Mouse (Mus musculus): ENCODE measurements around the gene Msl2. TPM values are rescaled to one million over a fixed set of nuclear protein-coding genes. Genes with fewer than 3 reads are reported as not detected.

The Msl2 gene
- polyA plus RNA-seq (2012; rRNA removed), result 18.5 and 24.3 TPM in 2 replicates

DNA sequence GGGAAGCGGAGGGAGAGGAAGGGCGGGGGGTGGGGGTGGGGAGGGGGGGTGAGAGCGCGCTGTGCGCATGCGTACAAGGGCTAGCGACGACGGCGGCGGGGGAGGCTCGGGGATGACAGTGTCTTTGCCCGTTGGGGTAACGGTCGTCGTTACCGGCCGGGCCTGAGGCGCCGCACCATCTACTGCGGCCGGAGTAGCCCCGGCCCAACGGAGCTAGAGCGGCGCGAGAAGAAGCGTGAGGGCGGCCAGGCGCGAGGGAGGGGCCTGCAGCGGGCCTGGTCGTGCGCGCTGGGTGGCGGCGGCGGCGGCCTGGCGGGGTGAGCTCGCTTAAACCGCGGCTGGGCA, at the start of gene Msl2:
Gene Msl2, plus strand, starts transcription at position 115 of the 345 bp plus-strand sequence.
- peak; percentile 78 for DNase-seq (ENCODE audit: low spot score)

DNA sequence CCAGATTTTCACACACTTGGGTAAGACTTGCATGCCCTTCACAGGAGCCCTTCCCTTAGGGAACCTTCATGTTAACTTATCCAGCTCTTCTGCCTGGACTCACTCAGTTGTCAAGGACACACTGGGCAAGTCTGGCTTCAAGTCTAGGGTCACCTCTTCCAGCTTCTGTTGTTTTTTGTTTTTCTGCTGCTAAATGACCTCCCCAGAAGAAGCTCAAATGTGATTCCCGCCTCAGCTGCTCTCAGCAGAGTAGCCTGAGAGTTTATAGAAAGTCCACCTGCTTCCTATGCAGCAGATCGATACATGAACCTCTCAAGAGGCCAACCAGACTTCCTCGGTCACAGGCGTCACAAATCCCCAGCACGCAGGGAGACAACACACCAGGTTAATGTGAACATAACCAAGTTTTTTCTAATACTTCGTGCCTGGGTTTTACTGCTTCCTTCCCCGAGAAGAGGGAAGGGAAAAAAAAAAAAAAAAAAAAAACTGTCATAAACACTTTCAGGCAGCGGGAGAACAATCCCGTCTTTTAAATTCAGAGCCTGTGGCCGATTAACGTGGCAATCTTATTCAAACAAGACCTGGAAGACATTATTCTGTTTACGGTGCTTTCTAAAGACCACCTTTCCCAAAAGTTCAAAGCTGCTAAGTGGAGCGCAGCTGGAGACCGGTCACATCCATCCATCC, 40.0 kb upstream of the Msl2 start:
- no peak for DNase-seq (ENCODE audit: low spot score)

DNA sequence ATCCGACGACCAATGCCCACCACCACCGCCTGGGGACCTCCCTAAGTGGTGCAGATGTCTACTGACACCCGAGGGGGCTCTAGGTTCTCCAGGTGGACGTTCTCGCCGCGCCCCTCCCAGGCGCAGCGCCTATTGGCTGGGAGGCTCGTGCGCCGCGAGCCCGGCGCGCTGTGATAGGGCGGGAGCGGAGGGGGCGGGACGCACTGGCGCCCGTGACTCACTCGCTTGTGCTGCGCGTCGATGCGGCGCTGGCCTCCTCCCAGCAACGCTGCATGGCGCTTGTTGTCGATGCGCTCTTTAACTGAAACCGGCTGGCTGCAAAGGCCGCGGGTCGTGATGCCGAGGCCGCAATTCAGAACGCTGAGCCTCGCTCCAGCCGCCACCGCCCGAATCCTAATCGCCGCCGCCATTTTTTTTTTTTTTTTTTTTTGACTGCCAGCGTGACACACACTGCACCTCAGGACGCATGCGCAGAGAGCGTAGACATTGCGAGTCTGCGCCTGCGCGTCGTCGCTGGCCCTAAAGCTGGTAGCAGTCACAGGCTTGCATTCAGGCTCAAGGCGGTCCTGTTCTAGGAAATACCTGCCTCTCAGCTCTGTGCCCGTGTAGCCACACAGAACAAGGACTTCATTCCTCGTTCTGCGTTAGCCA, 39.3 kb upstream of the Msl2 start, which contains the start of gene Pccb:
Gene Pccb, minus strand, starts transcription at position 451 of the 651 bp plus-strand sequence.
- DNase-seq (ENCODE audit: low spot score), result peak; percentile 90

DNA sequence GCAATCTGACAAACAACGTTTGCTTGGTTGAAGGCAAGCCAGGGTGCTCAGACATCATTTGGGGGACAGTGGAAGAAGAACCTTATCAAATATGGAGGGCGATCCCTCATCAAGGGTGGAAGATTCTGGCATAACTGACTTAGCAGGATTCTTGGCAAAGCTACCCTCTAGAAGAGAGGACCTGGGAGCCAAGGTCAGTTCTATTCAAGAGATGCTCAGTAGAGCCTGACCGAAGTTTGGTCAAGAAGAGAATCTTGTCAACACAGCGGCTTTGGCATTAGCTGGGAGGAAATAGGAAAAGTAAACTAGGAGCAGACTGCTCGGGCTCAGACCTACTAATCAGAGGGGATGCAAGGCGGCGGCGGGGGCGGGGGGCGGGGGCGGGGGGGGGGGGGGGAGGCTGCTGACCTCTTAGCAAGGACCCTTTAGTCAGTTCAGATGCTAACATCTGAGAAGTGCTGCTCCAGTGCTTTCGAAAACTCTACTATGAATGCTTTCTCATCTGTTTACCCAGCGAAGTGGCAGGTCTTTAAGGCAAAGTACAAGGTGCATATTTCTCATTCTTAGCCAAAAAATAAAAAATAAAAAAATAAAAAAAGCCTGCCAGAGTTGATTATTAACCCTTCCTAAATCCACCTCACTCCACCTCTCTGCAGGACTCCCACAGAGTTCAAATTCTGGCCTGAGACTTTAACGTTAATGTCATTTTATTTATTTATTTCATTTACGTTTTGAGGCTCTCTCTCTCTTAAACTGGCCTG, 37.9 kb upstream of the Msl2 start:
- no peak for DNase-seq (ENCODE audit: low spot score)

DNA sequence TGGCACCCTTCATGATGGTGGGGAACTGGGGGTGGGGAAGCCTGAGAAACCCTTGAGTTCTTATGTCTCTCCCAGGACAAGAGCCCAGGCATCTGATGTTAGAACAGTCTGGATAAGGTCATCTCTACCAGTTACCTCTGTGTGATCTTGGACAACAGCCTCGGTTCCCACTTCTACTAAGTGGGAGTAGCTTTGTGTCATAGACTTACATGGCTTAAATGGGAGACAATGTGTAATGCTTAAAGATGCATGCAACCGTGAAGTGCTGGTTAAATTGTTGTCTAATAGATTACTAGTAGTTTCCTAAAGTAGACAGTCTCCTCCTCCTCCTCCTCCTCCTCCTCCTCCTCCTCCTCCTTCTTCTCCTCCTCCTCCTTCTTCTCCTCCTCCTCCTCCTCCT, 37.0 kb upstream of the Msl2 start:
- no peak for DNase-seq (ENCODE audit: low spot score)

DNA sequence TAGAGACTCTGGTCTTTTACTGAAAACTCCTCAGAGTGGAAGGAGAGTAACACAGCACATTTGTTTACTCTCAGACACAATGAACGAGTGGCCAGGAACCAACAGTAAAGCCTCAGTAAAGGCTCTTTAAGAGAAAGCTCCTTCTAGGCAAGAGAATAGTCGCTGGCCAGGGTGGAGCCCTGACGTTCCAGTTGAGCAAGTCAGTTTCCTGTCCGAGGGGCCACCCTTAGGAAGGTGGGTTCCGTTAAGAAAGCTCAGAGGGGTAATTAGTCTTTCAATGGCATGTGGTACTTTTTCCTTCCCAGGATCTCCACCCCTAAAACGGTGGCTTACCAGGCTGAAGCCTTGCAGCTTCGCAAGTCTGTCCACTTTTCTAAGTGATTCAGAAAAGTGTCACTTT, 36.5 kb upstream of the Msl2 start:
- no peak for DNase-seq (ENCODE audit: low spot score)

DNA sequence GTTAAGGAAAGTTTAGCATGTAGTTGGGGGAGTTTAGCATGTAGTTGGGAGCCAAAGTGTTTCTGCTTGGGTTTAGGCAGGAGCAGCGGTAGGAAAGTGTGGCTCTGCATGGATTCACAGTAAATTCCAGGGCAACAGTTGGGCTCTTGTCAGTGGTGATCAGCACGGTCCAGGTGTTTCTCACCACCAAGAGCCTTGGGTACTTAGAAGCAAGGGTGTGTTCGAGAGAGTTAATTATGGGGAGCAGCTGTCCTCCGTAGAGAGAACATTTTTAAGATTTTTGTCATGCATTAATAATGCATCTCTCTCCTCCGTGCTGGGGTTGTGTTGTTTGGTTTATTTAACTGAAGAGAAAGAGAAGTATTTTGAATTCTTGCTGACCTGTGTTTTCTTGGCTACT, 35.3 kb upstream of the Msl2 start:
- DNase-seq (ENCODE audit: low spot score), result no peak

DNA sequence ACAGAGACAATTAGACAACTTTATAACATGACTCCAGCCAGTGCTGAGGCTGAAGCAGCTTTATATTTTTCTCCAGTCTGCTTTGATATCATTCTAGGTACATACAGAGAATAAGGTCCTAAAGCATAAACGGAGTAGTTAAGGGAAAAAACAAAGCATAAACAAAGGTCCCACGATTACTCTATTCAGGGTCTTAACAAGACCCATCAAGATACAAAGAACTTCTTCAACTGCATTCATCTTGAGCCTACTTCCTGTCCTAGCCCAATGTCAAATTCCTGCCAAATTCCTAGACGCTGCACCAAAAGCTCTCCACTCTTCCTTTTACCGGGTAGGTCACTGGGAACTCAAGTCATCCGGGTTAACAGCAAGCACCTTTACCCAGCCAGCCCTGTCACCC, 32.4 kb upstream of the Msl2 start:
- DNase-seq (ENCODE audit: low spot score), result no peak

DNA sequence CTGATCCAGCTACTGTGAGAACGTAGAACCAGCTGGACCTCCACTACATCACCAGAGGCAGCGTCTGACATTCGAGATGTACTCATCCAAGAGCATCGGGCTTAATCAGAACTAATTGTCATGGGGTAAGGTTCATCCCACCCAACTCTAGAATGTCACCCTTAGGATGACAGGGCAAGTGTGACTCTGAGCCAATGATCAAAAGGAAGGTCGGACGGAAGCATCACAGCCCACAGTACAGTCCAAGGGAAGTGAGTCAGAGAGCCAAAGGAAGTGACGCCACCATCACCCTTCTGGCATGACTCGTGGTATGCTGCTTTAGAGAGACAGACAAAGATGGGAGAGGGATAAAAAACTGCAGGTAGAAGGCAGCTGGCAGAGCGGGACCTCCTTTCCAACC, 31.7 kb upstream of the Msl2 start:
- DNase-seq (ENCODE audit: low spot score), result no peak

DNA sequence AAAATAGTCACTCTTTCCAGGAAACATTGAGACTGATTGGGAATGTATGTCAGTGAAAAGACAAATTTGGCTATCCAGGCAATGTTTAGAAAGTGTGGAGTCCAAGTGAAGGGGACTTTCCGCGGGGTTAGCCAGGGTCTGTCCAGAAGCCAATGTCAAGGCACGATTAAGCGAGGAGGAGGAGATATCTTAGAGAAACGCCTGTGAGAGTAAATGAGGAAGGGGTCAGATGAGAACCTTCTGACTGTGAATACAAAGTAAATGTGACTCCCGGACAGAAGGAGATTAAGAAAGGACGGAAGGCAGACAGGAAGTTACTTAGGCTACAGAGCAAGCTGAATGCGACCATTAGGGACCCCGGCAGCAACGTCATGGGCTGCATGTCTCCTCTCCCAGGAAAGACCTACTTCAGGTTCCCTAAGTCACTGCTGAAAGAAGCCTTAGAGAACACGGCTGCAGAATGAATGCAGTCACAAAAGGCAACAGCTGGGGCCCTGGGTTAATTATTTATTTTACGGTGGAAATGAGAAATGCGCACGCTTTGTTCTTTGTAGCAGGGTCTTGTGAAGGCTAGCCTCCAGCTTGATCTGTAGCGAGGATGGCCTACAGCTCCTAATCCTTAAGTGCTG, 28.1 kb upstream of the Msl2 start:
- DNase-seq (ENCODE audit: low spot score), result no peak

DNA sequence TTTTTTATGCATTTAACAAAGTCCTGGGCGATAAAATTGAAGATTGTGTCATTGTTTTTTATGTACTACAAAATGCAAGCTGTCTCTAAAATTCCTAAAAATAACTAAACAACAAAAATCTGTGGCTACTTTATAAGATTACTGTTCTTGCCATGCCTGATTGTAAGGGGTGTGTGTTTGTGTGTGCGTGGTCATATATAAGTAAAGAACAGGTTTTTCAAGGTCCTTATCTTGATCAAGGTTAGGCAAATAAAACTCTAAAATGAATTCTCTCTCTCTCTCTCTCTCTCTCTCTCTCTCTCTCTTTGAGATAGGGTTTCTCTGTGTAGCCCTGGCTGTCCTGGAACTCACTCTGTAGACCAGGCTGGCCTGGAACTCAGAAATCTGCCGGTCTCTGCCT, 21.9 kb upstream of the Msl2 start:
- DNase-seq (ENCODE audit: low spot score), result no peak

DNA sequence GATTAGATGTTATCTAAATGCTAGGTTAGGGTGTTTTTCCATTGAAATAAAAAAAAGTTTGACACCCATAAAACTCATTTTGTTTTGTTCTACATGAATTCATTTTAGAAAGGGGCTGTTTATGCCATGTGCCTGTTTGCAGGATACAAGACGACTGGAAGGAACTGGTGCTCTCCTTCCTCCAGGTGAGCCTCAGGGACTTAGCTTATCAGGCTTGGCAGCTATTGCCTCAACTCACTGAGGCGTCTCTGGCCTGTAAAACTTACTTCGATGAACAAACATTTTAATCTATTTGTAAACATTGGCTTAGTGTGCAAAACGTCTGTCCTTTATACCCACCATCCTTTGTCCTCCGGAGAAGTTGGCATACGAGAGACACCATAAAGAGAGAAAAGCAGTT, 21.2 kb upstream of the Msl2 start:
- DNase-seq (ENCODE audit: low spot score), result no peak

DNA sequence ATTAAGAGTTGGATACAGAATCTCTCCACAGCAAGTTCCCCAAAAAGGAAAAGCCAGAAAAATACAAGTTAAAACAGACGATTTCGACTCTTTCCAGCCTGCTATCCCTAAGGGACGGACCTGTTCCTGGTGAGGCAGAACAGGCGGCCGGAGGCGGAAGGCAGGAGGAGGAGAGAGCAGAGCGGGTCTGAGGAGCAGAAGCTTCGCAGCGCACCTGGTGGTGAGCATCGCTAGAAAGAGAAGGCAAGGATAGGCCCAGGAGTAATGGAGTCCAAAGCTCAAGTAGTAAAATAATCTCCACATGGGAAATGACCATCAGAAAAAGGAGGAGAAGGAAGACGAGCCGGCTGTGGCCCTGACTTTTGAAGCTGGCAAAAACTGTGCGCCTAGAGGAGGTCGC, 20.6 kb upstream of the Msl2 start:
- no peak for DNase-seq (ENCODE audit: low spot score)

DNA sequence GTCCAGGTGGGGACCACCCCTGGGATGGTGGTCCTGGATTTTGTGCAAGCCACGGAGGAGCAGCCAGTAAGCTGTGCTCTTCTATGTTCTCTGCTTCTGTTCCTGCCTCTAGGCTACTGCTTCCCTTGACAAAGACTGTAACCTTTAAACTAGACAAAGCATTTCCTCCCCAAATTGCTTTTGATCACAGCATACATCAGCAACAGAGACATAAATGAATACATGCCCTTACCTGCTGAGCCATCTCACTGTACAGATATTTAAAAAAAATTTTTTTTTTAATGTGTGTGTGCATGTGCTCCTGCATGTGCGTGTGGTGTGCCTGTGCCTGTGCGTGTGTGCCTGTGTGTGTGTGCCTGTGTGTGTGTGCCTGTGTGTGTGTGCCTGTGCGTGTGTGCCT, 16.7 kb upstream of the Msl2 start:
- no peak for DNase-seq (ENCODE audit: low spot score)

DNA sequence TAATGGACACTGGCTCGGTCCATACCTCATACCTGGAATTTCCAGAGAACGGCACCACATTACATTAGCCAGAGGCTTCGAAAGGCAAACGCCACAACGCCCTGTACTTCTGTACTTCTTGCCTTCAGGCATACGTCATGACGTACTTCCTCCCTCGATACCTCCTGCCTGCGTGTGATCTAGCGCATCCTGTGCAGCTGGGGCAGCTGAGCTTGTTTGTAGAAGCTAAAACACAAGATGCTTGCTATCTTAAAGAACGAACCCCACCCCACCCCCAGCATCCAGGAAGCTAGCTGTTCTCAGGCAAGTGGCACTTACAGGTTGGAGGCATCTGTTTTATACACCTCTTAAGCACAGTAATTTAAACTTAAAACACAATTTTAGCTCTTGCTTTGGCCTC, 12.9 kb upstream of the Msl2 start:
- no peak for DNase-seq (ENCODE audit: low spot score)

DNA sequence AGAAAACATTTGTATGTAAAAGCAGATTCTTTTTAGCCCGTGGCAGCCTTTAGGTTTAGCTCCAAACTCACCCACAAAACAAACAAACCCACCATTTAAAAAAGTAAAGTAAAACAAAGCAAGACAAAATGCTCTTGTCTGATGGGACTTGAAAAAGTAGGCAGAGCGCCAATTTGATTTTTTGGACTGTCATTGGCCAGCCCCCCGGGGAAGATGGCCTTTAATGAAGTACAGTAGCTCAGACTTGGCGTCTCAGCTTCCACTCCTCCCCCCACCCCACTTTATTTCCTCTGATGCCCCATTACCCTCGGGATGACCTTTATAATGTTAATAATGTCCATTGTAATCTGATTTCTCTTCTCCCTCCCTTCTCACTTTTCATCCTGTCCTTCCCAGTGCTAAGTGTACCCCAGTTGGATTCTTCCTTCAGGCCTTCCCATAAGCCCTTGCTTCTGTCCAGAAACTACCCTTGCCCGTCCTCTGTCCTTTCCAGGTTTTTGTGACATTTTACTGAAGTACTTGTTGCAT, 11.6 kb upstream of the Msl2 start:
- no peak for DNase-seq (ENCODE audit: low spot score)

DNA sequence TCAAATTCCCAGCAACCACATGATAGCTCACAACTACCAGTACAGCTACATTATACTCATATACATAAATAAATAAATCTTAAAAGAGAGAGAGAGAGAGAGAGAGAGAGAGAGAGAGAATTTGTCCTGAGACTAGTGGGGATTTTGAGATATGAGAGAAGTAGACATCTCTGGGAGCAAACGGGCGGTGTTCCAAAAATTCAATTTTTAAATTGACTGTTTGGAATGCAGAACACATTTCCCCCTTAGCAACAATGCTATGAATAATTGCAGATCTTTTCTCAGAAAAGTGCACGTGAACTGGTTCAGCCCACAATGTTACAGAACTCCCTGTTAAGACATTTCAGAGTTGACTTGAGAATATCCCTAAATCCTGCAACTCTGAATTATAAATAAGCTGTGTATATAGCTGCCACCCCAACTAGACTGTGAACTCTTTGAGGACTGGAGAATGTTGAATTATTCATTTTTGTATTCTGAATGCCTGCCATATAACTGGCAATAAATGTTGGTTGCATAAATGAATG, 8.8 kb upstream of the Msl2 start:
- DNase-seq (ENCODE audit: low spot score), result no peak

DNA sequence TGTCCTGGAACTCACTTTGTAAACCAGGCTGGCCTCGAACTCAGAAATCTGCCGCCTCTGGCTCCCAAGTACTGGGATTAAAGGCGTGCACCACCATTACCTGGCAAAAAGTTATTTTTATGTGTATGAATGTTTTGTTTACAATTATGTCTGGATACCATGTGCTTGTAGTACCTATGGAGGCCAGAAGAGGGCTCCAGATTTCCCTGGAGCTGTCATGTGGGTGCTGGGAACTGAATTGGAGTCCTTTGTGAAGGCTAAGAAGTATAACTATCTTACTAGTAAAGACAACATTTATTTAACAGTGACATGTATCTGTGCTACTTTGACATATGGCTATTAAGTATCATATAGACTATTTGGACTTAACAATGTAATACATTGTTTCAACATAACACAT, 4.1 kb upstream of the Msl2 start:
- no peak for DNase-seq (ENCODE audit: low spot score)

DNA sequence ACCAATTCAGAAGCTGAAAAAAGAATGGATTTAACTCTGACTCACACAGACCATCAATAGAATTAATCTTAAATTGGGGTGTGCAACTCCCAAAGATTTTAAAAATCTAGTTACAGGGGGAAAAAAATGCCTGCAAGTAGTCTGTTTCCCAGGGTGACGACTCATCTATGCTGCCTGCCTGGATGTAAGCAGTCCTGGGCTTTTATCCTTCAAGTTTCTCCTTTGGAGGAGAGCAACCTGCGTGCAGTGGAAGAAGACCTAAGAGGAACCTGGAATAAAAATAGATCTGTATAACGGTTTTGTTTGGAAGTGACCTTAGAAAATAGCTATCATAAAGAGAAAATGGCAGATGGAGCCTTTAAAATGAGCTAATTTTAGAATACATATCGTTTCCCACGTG, 1.4 kb upstream of the Msl2 start:
- no peak for DNase-seq (ENCODE audit: low spot score)

DNA sequence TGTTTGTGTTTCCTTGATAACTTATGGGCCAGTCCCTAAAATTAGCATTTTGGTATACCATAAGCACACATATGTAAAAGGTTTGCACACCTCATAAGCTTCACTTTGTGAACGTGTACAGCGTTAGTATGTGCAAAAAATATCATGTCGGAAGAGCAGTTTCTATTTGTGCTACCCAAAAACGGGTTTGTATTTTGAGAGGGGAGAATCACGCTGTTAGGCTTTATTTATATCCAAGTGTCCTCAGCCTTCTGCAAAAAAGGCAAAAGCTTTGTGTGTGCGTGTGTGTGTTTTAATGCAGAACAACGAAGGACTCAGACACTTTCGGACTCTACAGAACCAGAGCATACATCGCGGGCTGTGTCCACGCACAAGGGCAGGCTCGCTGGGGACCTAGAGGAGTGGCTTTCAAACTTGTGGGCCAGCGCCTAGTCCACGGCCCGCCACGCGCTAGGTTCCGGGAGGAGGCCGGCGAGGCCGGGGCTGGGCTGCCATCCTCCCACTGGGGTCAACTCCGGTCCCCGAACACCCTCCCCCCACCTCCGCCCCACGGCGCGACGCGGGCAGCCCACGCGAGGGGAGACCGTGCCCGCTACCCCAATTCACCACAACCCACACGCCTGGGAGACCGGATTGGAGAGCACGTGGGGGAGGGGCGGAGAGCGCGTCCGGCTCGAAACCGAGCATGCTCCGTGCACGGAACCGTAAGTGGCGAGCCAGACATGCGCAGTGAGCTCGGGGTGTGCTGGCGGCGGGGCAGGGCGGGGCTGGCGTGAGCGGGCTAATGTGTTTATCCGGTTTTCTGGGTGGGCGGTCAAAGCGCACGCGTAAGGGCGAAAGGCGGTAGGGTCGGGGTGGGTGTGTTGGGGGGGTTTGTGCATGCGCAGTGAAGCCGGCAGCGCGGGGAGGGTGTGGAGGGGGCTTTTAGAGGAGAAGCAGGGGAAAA, 587 bp upstream of the Msl2 start:
- peak; percentile 99 for DNase-seq (ENCODE audit: low spot score)
